Mouse (Mus musculus) myocyte (in vitro differentiated cells): ENCODE data around the gene Hpn.

Experiments used
- MYOD1 ChIP-seq, 3 experiments: IDR thresholded peaks; one replicate each; pipeline ENCODE4 v1.6.1; 2011; ENCODE audit warnings: control low read depth in 2 of 3, low read depth in 2 of 3, mild to moderate bottlenecking in 2 of 3, moderate library complexity in 1 of 3; ENCODE audit not compliant: insufficient read length in 2 of 3, control insufficient read depth in 1 of 3
- POLR2A ChIP-seq: IDR thresholded peaks from one replicate; pipeline ENCODE4 v1.6.1; 2011; ENCODE audit warnings: low read depth, mild to moderate bottlenecking, control low read depth, moderate library complexity; ENCODE audit not compliant: insufficient read length
- POLR2AphosphoS2 ChIP-seq: IDR thresholded peaks from one replicate; pipeline ENCODE4 v1.6.1; 2011; ENCODE audit warnings: low read depth, control low read depth; ENCODE audit not compliant: insufficient read length
- USF1 ChIP-seq: IDR thresholded peaks from one replicate; pipeline ENCODE4 v1.6.1; 2011; ENCODE audit warnings: low read depth, mild to moderate bottlenecking, control low read depth, moderate library complexity

GRCm38 (mm10) chr7:31161246-31161645 is 46.2 kb upstream of the Hpn start:
- no peak for TF ChIP-seq USF1
- no peak for TF ChIP-seq POLR2A
- no peak for TF ChIP-seq POLR2AphosphoS2
- no peak for TF ChIP-seq MYOD1 (IDR thresholded peaks at IDR 0.05; ENCODE audit: control insufficient read depth in 1 of 3, insufficient read length in 2 of 3, low read depth in 2 of 3)
